Mouse (Mus musculus) gastrocnemius, postnatal 36 days (tissue): ENCODE data around the gene Pth2. TPM values are rescaled to one million over a fixed set of nuclear protein-coding genes. Genes with fewer than 3 reads are reported as not detected.
A peak's percentile ranks its signal among the peaks of the same experiment; 100 is the strongest.
"Not testable (repeated sequence)": the region's sequence is repeated elsewhere in the genome, so short reads cannot be mapped to it uniquely, and the experiment has no call there.

Source experiments
- DNase-seq, 2 experiments: peaks; one replicate each; pipeline ENCODE4 v3.0.0; 2022
- intact Hi-C: fragments of 180-260 bp; cut with DNase I; formaldehyde crosslinking; loops from one replicate; pipeline ENCODE4 v1.15.1; 2025
- total RNA-seq, 2 experiments: library from RNA; stranded (reverse); gene quantifications; 2 replicates each; pipeline ENCODE4 v1.2.3; 2021

Gene Pth2
- total RNA-seq, 2 experiments from 2014 or later: not detected

- intact Hi-C loops: no loop called here
Measured at GRCm38 (mm10) chr7:45167761-45168445, 12.9 kb upstream of the Pth2 start.

GRCm38 (mm10) chr7:45168656-45169055, 12.1 kb upstream of the Pth2 start:
- intact Hi-C loops: no loop called here
- no peak for DNase-seq

More at GRCm38 (mm10) chr7:45167761-45168445, 12.9 kb upstream of the Pth2 start:
- no peak for DNase-seq

- no peak for DNase-seq
- intact Hi-C loops: no loop called here
Measured at GRCm38 (mm10) chr7:45169495-45169894, 11.3 kb upstream of the Pth2 start.

- no peak for DNase-seq
Measured at GRCm38 (mm10) chr7:45172974-45173373, 7.8 kb upstream of the Pth2 start.

GRCm38 (mm10) chr7:45173772-45174171, 7.0 kb upstream of the Pth2 start:
- DNase-seq, intact Hi-C loops: not testable (repeated sequence)

More at GRCm38 (mm10) chr7:45172974-45173373, 7.8 kb upstream of the Pth2 start:
- intact Hi-C loops: no loop called here

- intact Hi-C loops: no loop called here
- DNase-seq: no peak
Measured at GRCm38 (mm10) chr7:45174567-45175280, 6.1 kb upstream of the Pth2 start.

- DNase-seq: no peak
- intact Hi-C loops: no loop called here
Measured at GRCm38 (mm10) chr7:45175398-45175797, 5.4 kb upstream of the Pth2 start.

- intact Hi-C loops: no loop called here
- DNase-seq: no peak
Measured at GRCm38 (mm10) chr7:45175929-45176328, 4.9 kb upstream of the Pth2 start.

GRCm38 (mm10) chr7:45176356-45176755, 4.4 kb upstream of the Pth2 start:
- no peak for DNase-seq
- intact Hi-C loops: no loop called here

GRCm38 (mm10) chr7:45178550-45178949, 2.2 kb upstream of the Pth2 start:
- DNase-seq: no peak

GRCm38 (mm10) chr7:45179469-45179868, 1.3 kb upstream of the Pth2 start, which contains the start of gene Gfy:
Gene Gfy, minus strand, starts transcription at chr7:45179569.
- DNase-seq: no peak
- intact Hi-C loops: no loop called here

More at GRCm38 (mm10) chr7:45178550-45178949, 2.2 kb upstream of the Pth2 start:
- intact Hi-C loops: no loop called here

GRCm38 (mm10) chr7:45181540-45181939, 745 bp downstream of the Pth2 start:
- intact Hi-C loops: no loop called here

GRCm38 (mm10) chr7:45182199-45182601, 1.4 kb downstream of the Pth2 start:
- intact Hi-C loops: no loop called here
- peak; percentile 75 to 80 for DNase-seq

More at GRCm38 (mm10) chr7:45181540-45181939, 745 bp downstream of the Pth2 start:
- no peak for DNase-seq

GRCm38 (mm10) chr7:45182606-45183005, 1.8 kb downstream of the Pth2 start:
- DNase-seq: no peak

GRCm38 (mm10) chr7:45183672-45184071, 2.9 kb downstream of the Pth2 start:
- no peak for DNase-seq
- intact Hi-C loops: no loop called here

More at GRCm38 (mm10) chr7:45182606-45183005, 1.8 kb downstream of the Pth2 start:
- intact Hi-C loops: no loop called here

- no peak for DNase-seq
- intact Hi-C loops: no loop called here
Measured at GRCm38 (mm10) chr7:45185921-45186320, 5.1 kb downstream of the Pth2 start.

- no peak for DNase-seq
Measured at GRCm38 (mm10) chr7:45189600-45189999, 8.8 kb downstream of the Pth2 start.

GRCm38 (mm10) chr7:45190186-45190585, 9.4 kb downstream of the Pth2 start:
- DNase-seq: no peak
- intact Hi-C loops: no loop called here

More at GRCm38 (mm10) chr7:45189600-45189999, 8.8 kb downstream of the Pth2 start:
- intact Hi-C loops: no loop called here

- intact Hi-C loops: no loop called here
- no peak for DNase-seq
Measured at GRCm38 (mm10) chr7:45191161-45191560, 10.4 kb downstream of the Pth2 start.

GRCm38 (mm10) chr7:45191803-45192363, 11.1 kb downstream of the Pth2 start:
- peak; percentile 34 to 41 for DNase-seq

GRCm38 (mm10) chr7:45192585-45193310, 12.0 kb downstream of the Pth2 start:
- DNase-seq: no peak
- intact Hi-C loops: no loop called here

More at GRCm38 (mm10) chr7:45191803-45192363, 11.1 kb downstream of the Pth2 start:
- intact Hi-C loops: no loop called here
